Mouse (Mus musculus) kidney, postnatal 4 days (tissue): ENCODE data around the gene Artn.

Experiments
- DNase-seq, 2 experiments: peaks; one replicate each; pipeline ENCODE4 v3.0.0; 2021; ENCODE audit warnings: mixed read lengths in 2 of 2

Gene Artn

DNA sequence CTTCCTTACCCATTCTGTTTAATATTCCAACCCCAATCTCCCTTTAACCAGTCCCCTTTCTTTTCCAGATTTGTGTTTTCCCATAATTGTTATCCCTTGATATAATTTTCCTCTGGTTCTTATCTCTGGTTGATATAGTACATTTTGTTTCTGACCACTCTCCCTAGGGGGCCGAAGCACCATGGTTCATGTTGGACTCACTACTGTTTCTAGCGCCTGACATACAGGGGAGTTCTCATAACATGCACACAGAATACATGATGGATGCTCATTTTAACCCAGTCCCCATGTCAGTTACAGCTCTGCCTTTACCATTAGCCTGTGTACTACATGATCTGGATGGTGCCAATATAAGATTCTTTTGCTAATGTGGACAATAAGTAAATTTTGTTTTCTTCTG, 41.6 kb downstream of the Artn start:
- no peak for DNase-seq

DNA sequence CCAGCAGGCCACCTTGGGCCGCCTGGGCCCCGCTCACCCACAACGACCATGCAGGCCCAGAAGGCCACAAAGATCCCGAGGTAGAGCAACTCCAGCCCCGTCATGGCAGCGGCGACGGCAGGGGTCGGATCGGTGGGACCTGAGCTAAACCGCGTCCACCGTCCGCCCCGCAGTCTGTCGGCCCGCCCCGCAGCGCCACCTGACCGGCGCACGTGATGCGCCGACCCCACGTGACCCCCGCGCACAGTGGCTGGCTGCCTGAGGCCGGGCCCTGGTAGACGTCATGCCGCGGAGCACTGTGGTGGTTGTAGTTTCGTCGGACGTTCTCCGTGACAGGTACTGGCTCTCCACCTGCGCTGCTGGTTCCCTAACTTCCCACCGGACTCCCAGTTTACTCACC, 42.4 kb downstream of the Artn start, which contains the start of gene Atp6v0b:
Gene Atp6v0b (minus strand): TSS at position 201 of the 400 bp plus-strand sequence.
- DNase-seq, result peak; percentile 97

DNA sequence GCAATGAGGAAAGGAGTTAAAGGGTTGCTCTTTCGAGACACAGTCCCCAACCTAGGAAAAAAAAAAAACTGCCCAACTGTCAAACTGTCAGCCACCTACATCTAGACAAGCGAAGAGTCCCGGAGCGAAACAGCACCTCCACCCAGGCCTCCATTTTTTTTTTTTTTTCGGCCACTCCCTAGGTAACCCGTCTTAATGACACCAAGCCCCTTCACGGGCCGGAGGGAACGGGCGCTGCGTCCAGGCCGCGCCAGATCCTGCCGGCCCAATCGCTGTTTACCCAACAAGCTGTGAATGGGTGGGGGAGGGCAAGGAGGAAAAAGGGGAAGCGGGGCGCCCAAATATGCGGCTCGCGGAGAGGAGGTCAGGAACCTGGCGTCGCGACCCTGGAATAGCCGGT, 42.9 kb downstream of the Artn start:
- peak; percentile 31 to 46 for DNase-seq

DNA sequence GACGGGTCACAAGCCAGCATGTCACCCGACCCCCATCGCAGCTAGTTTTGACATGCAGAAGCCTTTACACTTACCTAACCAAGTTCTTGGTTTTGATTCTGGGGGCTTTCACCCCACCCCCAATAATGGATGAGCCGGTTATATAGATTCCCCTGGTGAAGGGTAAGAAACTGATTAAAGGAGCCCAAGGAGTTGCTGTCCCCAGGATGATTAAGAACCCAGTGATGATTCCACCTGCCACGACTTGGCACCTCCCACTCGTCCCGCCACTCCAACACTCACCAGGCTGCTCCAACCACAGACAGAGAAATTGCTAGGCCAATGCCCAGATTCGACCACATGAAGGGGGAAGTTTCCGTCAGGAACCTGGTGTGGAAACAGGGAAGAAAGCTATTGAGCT, 43.6 kb downstream of the Artn start:
- DNase-seq, result no peak

DNA sequence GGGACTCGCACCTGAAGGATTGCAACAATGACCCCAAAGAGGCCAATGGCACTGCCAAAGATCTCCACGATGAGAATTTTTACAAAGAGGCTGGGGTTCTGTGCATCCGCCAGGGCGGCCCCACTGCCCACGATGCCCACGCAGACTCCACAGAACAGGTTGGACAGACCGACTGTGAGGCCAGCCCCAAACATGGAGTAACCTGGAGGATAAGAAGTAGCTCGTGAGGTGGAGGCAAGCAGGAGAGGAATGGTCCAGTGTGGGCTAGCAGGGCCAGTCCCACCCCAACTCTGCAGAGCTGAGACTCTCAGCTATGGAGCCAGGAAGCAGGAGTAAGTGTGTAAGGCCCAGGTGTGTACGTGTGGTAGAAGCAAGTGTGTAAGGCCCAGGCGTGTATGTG, 44.5 kb downstream of the Artn start:
- no peak for DNase-seq

DNA sequence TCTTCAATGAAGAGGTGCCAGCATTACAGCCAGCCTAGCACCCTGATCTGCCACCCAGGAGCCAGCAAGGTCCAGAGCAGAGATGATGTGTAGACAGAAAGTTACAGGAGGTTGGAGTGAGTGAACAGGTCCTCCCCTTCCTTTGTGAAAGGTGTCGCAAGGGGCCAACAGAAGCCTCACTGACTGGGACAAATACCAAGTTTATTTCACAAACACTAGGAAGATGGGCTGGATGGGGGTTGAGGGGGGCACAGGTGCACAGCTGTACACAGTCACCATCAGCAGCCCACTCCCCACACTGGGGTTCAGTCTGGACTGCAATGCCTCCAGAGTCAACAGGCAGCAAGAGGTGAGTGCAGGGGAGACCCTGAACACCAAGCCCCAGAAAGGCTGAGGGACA, 45.4 kb downstream of the Artn start:
- DNase-seq, result no peak

DNA sequence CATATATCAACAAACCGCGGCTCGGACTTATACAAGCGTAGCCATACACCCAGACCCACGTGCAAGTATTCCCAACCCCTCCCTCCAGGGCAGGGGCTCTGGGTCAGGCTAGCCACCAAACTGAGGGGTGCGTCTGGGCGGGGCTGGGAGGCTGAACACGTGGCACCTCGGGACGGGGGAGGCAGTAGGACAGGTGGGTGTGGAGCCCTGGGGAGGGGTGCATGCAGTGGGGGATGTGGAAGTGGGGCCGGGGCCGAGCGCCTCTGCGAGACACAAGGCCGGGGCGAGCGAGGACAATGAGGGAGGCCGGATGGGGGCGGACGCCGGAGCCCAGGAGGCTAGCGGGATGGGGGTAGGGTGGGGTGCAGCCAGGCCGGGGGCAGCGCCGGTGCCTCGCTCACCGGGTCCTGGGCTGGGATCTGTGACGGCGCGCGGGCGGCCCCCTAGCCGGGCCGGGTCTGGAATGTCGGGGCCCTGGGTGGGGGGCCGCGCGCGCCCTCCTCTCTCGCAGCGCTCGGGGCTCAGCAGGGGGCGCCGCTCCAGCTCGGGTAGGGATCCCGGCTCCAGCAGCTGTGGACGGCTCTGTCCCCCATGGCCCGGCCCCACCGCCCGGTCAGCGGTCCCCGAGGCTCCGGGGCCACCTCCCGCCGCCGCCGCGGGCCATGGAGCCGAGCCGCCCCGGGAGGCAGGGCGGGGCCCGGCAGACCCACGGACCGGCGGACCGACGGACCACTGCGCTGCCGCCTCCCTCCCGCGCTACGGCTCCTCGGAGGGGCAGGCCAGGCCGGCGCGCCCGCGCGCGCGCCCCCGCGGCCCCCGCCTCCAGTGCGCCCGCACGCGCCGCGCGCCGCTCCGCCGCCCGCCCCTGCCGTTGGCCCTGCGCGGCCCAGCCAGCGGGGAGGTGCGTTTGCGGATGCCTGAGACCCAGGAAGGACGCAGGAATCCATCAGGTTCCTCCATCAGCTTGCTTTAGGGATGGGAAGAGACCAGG, 46.6 kb downstream of the Artn start, which contains the start of gene B4galt2:
Gene B4galt2 (minus strand): TSS at position 787 of the 991 bp plus-strand sequence.
- DNase-seq, result peak; percentile 75 to 82

DNA sequence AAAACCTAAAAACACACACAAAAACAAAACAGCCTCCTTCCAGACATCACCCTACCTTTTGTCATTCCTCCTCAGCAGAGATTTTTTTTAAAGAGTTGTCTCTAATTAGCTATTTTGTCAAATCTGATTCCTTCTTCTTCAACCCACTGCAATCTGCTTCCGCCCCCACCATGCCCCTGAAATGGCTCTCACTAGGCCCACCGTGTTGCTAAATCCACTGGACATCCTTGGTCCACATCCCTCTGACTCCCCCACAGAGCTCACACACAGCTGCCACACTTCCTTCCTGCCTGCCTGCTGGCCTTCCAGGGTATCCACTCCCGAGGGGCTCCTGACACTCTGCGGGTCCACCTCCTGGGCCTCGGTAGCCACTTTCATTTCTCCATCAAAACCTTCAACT, 50.9 kb downstream of the Artn start:
- no peak for DNase-seq

DNA sequence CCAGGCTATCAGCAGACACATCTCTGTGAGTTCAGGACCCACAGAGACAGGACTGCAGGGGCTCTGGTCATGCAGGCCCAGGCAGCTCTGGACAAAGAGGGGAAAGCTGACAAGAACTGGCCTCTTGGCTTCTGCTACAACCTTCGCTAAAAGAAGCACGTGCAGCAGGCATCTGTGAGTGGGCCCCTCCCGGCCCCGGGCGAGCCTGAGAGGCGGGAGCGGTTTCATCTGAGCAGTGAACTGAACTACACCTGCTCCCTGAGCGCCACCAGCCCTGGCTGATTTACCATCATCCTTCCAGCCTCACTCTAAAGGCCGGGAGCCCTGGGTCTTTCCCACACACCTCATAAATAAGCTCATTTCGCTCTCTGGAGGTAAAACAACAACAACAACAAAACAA, 51.3 kb downstream of the Artn start:
- no peak for DNase-seq
